Mouse (Mus musculus) limb, embryonic 15.5 days (tissue): Measurements from ENCODE around the gene Wasf2. TPM values are rescaled to one million over a fixed set of nuclear protein-coding genes. Genes with fewer than 3 reads are reported as not detected.

ENCODE experiments used
- ATAC-seq: fragments of 200-750 bp; cut with Nextera tagmentation; 2 replicates; pipeline ENCODE4 v1.8.0; 2017; ENCODE audit warnings: low read depth, moderate TSS enrichment; ENCODE audit not compliant: insufficient number of reproducible peaks, low FRiP score, low TSS enrichment
- H3K27ac ChIP-seq: fragments of 300-500 bp; sonication (generic); 2 replicates; pipeline ENCODE4 v1.5.1; 2015; ENCODE audit warnings: moderate library complexity, mild to moderate bottlenecking, inconsistent platforms
- H3K27me3 ChIP-seq: fragments of 300-500 bp; sonication (generic); 2 replicates; pipeline ENCODE4 v1.6.1; 2015; ENCODE audit warnings: inconsistent platforms
- H3K36me3 ChIP-seq: fragments of 300-500 bp; sonication (generic); 2 replicates; pipeline ENCODE4 v1.6.1; 2015; ENCODE audit warnings: inconsistent platforms
- H3K4me1 ChIP-seq: fragments of 300-500 bp; sonication (generic); 2 replicates; pipeline ENCODE4 v1.6.1; 2015; ENCODE audit warnings: inconsistent platforms
- H3K4me2 ChIP-seq: fragments of 300-500 bp; sonication (generic); 2 replicates; pipeline ENCODE4 v1.6.1; 2015; ENCODE audit warnings: mild to moderate bottlenecking, inconsistent platforms
- H3K4me3 ChIP-seq: fragments of 300-500 bp; sonication (generic); 2 replicates; pipeline ENCODE4 v1.5.1; 2015; ENCODE audit warnings: mild to moderate bottlenecking, inconsistent platforms
- H3K9ac ChIP-seq: fragments of 300-500 bp; sonication (generic); 2 replicates; pipeline ENCODE4 v1.6.1; 2015; ENCODE audit warnings: inconsistent platforms
- H3K9me3 ChIP-seq: fragments of 300-500 bp; sonication (generic); 2 replicates; pipeline ENCODE4 v1.6.1; 2016; ENCODE audit warnings: inconsistent platforms
- WGBS: fragments of 180-500 bp; shearing (Covaris S2); methylation state at CpG from one replicate; pipeline ENCODE4 v1.1.7; 2015; 5-methylcytosine and 5-hydroxymethylcytosine counted together
- polyA plus RNA-seq: library from polyadenylated mRNA; unstranded; fragments of >200 nt; fragmentation: Nextera tagmentation; extraction: Ambion mirVana; gene quantifications from 2 replicates; pipeline ENCODE4 v1.2.1, GENCODE M21; 2015

Gene Wasf2
- polyA plus RNA-seq, 1 experiment from 2014 or later, result 117 TPM

DNA sequence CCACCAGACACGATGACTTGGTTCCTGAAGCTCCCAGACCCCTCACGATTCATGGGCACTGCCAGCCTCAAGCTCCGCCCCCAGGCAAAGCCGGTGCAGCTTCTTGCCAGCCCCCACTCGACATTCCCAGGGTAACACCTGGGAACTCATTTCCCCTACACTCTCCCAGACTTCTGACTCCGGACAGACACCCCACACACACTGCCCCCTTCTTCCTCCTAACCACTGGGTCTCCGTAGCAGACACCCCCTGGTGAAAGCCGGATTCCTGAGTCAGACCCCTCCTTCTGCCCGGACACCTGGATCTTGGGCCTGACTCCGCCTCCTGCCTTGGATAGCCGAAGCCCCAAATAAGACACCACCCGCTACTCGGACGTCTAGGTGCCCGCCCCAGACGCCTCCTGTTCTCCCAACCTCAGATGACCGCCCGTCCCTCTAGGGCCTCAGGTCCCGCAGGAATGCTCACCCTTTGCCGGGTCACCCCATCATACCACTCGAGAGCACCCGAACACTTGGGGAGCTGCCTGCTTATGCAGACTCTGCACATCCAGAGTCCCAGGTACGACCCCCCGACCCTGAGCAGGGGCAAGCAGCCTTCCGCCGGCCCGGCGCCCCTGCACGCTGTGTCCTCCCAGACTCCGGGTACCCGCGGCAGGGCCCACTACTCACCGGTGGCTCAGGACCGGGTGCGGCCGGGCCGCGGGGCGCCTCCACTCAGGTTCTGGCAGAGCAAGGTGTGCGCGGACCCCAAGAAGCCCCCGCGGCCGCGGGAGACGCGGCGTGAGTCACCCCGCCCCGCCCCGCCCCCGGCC is 81.7 kb downstream of the Wasf2 start, which contains the start of the genes Cd164l2 and Gpr3:
Cd164l2 (plus strand) TSS at position 381 of the 811 bp plus-strand sequence.
Gpr3 (minus strand) TSS at position 786 of the 811 bp plus-strand sequence.
- Histone ChIP-seq H3K4me2 (peak within 1 kb of the TSS; percentile 99), H3K4me3 (peak within 1 kb of the TSS; percentile 63), H3K27me3 (peaks cover 37% of the 10 kb centered on the region), H3K9ac (peak within 1 kb of the TSS; percentile 37), H3K27ac (no peak within 1 kb of the TSS), H3K9me3 (no peaks in the 10 kb centered on the region), H3K36me3 (no peaks in the 10 kb centered on the region), H3K4me1 (peaks cover 24% of the 10 kb centered on the region)
- 2% methylated on average over 51 of the region's 52 CpGs for WGBS
- peak; percentile 33; the same call in 1 of the 2 replicates for ATAC-seq

- H3K27me3 ChIP-seq, result peaks cover 37% of the 10 kb centered on the region
These were observed 82.4 kb downstream of the Wasf2 start for GRCm38 (mm10) chr4:133212562-133213267.

GRCm38 (mm10) chr4:133213268-133213590 is 82.9 kb downstream of the Wasf2 start:
- Histone ChIP-seq H3K27ac (no peak overlapping the region), H3K27me3 (peaks cover 37% of the 10 kb centered on the region), H3K4me2 (peak overlapping the region; percentile 99), H3K4me3 (peak overlapping the region; percentile 63), H3K9me3 (no peaks in the 10 kb centered on the region), H3K9ac (no peak overlapping the region), H3K36me3 (no peaks in the 10 kb centered on the region), H3K4me1 (peaks cover 24% of the 10 kb centered on the region)
- WGBS, result 0% methylated on average over 9 of the region's 9 CpGs
- ATAC-seq, result no peak

More at GRCm38 (mm10) chr4:133212562-133213267, 82.4 kb downstream of the Wasf2 start:
- ATAC-seq, result peak; percentile 64; the same call in 1 of the 2 replicates
- Histone ChIP-seq H3K27ac (no peak overlapping the region), H3K36me3 (no peaks in the 10 kb centered on the region), H3K4me3 (peak overlapping the region; percentile 63), H3K9me3 (no peaks in the 10 kb centered on the region), H3K9ac (peak overlapping the region; percentile 37; the same call in 1 of the 2 replicates), H3K4me2 (peak overlapping the region; percentile 99), H3K4me1 (peaks cover 24% of the 10 kb centered on the region)
- 1% methylated on average over 44 of the region's 44 CpGs for WGBS

GRCm38 (mm10) chr4:133213661-133214060 is 83.4 kb downstream of the Wasf2 start:
- peak overlapping the region; percentile 63; the same call in 1 of the 2 replicates for H3K4me3 ChIP-seq
- peak overlapping the region; percentile 99 for H3K4me2 ChIP-seq
- H3K27me3 ChIP-seq, result peaks cover 39% of the 10 kb centered on the region

DNA sequence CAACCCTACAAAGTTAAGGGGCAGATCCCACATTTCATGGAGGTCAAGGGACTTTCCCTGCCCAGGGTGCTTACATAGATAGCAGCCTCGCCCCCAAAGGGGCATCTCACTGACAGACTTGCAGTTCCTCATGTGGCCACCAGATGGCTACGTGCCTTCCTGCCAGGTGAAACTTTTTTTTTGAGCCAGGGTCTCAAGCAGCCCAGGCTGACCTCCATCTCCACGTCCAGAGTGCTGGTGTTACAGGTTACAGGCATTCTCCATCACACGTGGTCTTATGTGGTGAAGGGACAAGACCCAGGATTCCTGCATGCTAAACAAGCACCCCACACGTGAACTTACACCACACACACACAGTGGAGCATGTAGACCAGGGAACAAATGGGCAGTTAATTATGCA is 87.3 kb downstream of the Wasf2 start:
- 4% methylated on average over 5 of the region's 5 CpGs for WGBS
- Histone ChIP-seq H3K4me3 (no peak overlapping the region), H3K9me3 (no peaks in the 10 kb centered on the region), H3K4me2 (no peak overlapping the region), H3K4me1 (peaks cover 21% of the 10 kb centered on the region), H3K27ac (no peak overlapping the region), H3K9ac (no peak overlapping the region), H3K36me3 (no peaks in the 10 kb centered on the region), H3K27me3 (peaks cover 34% of the 10 kb centered on the region)
- ATAC-seq, result no peak

More at GRCm38 (mm10) chr4:133213661-133214060, 83.4 kb downstream of the Wasf2 start:
- Histone ChIP-seq H3K9ac (no peak overlapping the region), H3K36me3 (no peaks in the 10 kb centered on the region), H3K27ac (no peak overlapping the region), H3K4me1 (peaks cover 24% of the 10 kb centered on the region), H3K9me3 (no peaks in the 10 kb centered on the region)
- 16% methylated on average over 10 of the region's 10 CpGs for WGBS
- no peak for ATAC-seq

GRCm38 (mm10) chr4:133218745-133219144 is 88.4 kb downstream of the Wasf2 start:
- no peak for ATAC-seq

GRCm38 (mm10) chr4:133220656-133221055 is 90.4 kb downstream of the Wasf2 start:
- Histone ChIP-seq H3K4me3 (peak overlapping the region; percentile 38), H3K27ac (no peak overlapping the region), H3K4me2 (peak overlapping the region; percentile 80), H3K4me1 (peaks cover 17% of the 10 kb centered on the region), H3K9me3 (no peaks in the 10 kb centered on the region), H3K9ac (peak overlapping the region; percentile 29; the same call in 1 of the 2 replicates), H3K27me3 (peaks cover 21% of the 10 kb centered on the region; the same call in 1 of the 2 replicates), H3K36me3 (no peaks in the 10 kb centered on the region)
- 3% methylated on average over 25 of the region's 25 CpGs for WGBS
- no peak for ATAC-seq

More at GRCm38 (mm10) chr4:133218745-133219144, 88.4 kb downstream of the Wasf2 start:
- 84% methylated on average over 3 of the region's 3 CpGs for WGBS
- no peak overlapping the region for H3K9ac ChIP-seq
- H3K4me1 ChIP-seq, result peaks cover 12% of the 10 kb centered on the region
- no peaks in the 10 kb centered on the region for H3K9me3 ChIP-seq
- H3K27ac ChIP-seq, result no peak overlapping the region
- H3K36me3 ChIP-seq, result no peaks in the 10 kb centered on the region
- H3K4me2 ChIP-seq, result no peak overlapping the region
- H3K4me3 ChIP-seq, result no peak overlapping the region
- H3K27me3 ChIP-seq, result peaks cover 25% of the 10 kb centered on the region; the same call in 1 of the 2 replicates

DNA sequence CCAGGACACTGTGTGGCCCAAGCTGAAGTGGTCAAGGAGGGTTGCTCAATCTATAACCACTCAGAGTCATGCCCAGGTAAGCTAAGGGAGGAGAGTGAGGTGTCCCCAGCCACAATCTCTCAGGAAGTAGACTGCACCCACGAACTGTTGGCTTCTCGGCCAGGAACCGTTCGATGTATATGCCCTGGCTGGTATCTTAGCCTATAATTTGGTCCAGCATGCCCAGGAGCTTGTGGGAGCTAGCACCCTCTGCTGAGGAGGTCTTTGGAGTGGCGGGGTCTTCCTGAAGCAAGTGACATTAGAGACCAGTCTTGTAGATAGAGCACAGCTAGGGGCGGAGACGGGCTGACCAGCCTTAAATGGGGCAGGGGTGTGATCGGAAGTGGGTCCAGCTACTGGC is 91.4 kb downstream of the Wasf2 start:
- Histone ChIP-seq H3K4me1 (peaks cover 17% of the 10 kb centered on the region), H3K4me3 (no peak overlapping the region), H3K36me3 (no peaks in the 10 kb centered on the region), H3K27me3 (peaks cover 21% of the 10 kb centered on the region; the same call in 1 of the 2 replicates), H3K9me3 (no peaks in the 10 kb centered on the region), H3K4me2 (no peak overlapping the region), H3K27ac (no peak overlapping the region), H3K9ac (no peak overlapping the region)
- 86% methylated on average over 8 of the region's 8 CpGs for WGBS
- no peak for ATAC-seq

DNA sequence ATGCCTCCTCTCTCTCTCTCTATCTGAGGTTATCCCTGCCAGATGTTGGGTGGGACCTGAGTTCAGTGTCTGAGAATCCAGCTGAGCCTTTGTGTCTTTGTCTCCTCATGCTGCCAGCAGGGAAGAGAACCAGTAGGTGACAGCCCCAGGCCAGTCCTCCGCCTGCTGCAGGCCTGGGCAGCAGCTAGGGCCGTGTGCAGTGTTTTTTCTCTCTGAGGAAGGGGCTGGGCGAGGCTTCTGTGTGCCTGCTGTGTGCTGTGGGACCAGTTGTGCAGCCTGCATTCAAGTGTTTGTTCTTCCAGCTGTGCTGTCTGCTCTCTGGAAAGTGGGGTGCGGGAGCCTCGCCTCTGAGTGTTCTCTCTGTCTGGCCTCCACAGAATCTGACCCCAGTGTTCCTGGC is 93.6 kb downstream of the Wasf2 start:
- 57% methylated on average over 5 of the region's 5 CpGs for WGBS
- H3K36me3 ChIP-seq, result no peaks in the 10 kb centered on the region
- no peak overlapping the region for H3K4me2 ChIP-seq
- ATAC-seq, result no peak
- H3K9ac ChIP-seq, result no peak overlapping the region
- H3K4me1 ChIP-seq, result peaks cover 17% of the 10 kb centered on the region
- H3K27ac ChIP-seq, result no peak overlapping the region
- peaks cover 17% of the 10 kb centered on the region; the same call in 1 of the 2 replicates for H3K27me3 ChIP-seq
- no peak overlapping the region for H3K4me3 ChIP-seq
- H3K9me3 ChIP-seq, result no peaks in the 10 kb centered on the region

DNA sequence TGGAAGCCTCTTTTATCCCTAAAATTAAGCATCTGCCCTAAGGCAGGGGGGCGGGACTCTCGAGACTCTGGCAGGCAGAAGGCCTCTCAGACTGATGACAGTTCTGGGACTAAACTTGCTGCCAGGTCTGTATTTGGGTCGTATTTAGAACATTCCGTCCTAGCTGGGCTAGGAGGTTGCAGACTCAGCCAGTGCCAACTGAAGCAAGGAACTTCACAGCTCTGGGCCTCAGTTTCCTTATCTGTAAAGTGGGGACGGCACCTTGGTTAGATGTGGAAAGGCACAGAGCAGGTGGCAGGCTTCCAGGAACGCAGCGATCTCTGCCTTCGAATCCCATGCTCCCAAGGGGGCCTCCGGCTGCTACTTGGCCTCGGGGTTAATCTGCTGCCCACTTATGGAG is 95.8 kb downstream of the Wasf2 start:
- no peak overlapping the region for H3K4me3 ChIP-seq
- no peaks in the 10 kb centered on the region for H3K36me3 ChIP-seq
- H3K9ac ChIP-seq, result no peak overlapping the region
- H3K27me3 ChIP-seq, result peaks cover 10% of the 10 kb centered on the region; the same call in 1 of the 2 replicates
- ATAC-seq, result no peak
- H3K9me3 ChIP-seq, result no peaks in the 10 kb centered on the region
- peaks cover 17% of the 10 kb centered on the region for H3K4me1 ChIP-seq
- H3K4me2 ChIP-seq, result no peak overlapping the region
- no peak overlapping the region for H3K27ac ChIP-seq
- WGBS, result 67% methylated on average over 10 of the region's 10 CpGs

DNA sequence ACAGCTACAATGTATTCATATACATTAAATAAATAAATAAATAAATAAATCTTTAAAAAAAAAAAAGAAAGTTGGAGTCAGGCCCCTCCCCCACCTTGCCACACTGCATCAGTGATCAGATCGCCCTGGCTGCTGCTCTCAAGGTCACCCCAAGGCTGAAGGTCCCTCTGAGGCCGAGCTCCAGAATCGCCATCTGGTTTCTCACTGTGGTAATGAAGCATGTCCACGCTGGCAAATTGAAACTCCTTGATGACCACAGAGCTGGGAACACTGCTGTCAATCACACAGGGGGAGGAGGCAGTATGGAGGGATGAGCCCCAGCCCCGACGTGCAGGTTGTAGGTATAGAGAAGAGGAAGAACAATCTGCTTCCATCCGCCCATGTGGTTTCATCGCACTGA is 97.3 kb downstream of the Wasf2 start:
- no peak overlapping the region for H3K4me3 ChIP-seq
- no peak for ATAC-seq
- H3K27me3 ChIP-seq, result no peaks in the 10 kb centered on the region

More for the DNA sequence above, 97.3 kb downstream of the Wasf2 start:
- WGBS, result 76% methylated on average over 8 of the region's 8 CpGs
- Histone ChIP-seq H3K4me1 (peaks cover 13% of the 10 kb centered on the region), H3K9ac (no peak overlapping the region), H3K27ac (no peak overlapping the region), H3K4me2 (no peak overlapping the region), H3K36me3 (no peaks in the 10 kb centered on the region), H3K9me3 (no peaks in the 10 kb centered on the region)
